Mouse (Mus musculus): ENCODE measurements around the gene a.
A peak's percentile ranks its signal among the peaks of the same experiment; 100 is the strongest.
"Not testable (repeated sequence)": the region's sequence is repeated elsewhere in the genome, so short reads cannot be mapped to it uniquely, and the experiment has no call there.

The a gene

DNA sequence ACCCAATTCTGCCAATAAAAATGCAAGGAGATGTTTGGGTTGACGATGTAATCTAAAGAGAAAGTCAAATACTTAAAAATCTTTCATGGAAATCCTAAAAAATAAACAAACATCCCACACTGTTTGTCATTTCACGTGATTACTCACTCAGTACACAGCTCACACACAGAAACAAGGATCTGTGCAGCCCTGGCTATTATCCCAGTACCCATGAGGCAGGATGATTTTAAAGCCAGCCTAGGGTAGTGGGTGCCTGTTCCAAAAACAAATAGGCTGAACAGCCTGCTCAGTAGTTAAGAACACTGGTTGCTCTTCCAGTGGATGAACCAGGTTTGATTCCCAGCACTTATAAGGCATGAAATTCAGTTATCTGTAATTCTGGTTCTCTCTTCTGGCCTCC, 85.4 kb downstream of the a start:
- no peak overlapping the region for H3K4me3 ChIP-seq (replicated peaks; ENCODE audit: low read length)
- H3K4me1 ChIP-seq (replicated peaks; ENCODE audit: low read depth, low read length) = peaks cover 14% of the 10 kb centered on the region
- peaks cover 97% of the 10 kb centered on the region for H3K36me3 ChIP-seq (ENCODE audit: insufficient read depth, low read length)
- TF ChIP-seq CTCF (conservative IDR thresholded peaks at IDR 0.05; ENCODE audit: low read length) (no peak), POU5F1 (IDR thresholded peaks at IDR 0.05; ENCODE audit: borderline replicate concordance, low read length) (no peak), NANOG (IDR thresholded peaks at IDR 0.05; ENCODE audit: borderline replicate concordance, low read length) (no peak)
- no peaks in the 10 kb centered on the region for H3K9me3 ChIP-seq (ENCODE audit: low read length)
- no peaks in the 10 kb centered on the region for H3K27me3 ChIP-seq (ENCODE audit: insufficient read depth, low read length)

GRCm38 (mm10) chr2:154891585-154891984, 100.4 kb downstream of the a start:
- peaks cover 47% of the 10 kb centered on the region for H3K36me3 ChIP-seq (ENCODE audit: insufficient read depth, low read length)
- H3K27me3 ChIP-seq (ENCODE audit: insufficient read depth, low read length) = no peaks in the 10 kb centered on the region
- TF ChIP-seq NANOG (IDR thresholded peaks at IDR 0.05; ENCODE audit: borderline replicate concordance, low read length) (no peak), CTCF (conservative IDR thresholded peaks at IDR 0.05; ENCODE audit: low read length) (no peak), POU5F1 (IDR thresholded peaks at IDR 0.05; ENCODE audit: borderline replicate concordance, low read length) (no peak)
- H3K9me3 ChIP-seq (ENCODE audit: low read length) = no peaks in the 10 kb centered on the region
- H3K4me1 ChIP-seq (replicated peaks; ENCODE audit: low read depth, low read length) = peaks cover 70% of the 10 kb centered on the region
- H3K4me3 ChIP-seq (replicated peaks; ENCODE audit: low read length) = peak overlapping the region; percentile 97

DNA sequence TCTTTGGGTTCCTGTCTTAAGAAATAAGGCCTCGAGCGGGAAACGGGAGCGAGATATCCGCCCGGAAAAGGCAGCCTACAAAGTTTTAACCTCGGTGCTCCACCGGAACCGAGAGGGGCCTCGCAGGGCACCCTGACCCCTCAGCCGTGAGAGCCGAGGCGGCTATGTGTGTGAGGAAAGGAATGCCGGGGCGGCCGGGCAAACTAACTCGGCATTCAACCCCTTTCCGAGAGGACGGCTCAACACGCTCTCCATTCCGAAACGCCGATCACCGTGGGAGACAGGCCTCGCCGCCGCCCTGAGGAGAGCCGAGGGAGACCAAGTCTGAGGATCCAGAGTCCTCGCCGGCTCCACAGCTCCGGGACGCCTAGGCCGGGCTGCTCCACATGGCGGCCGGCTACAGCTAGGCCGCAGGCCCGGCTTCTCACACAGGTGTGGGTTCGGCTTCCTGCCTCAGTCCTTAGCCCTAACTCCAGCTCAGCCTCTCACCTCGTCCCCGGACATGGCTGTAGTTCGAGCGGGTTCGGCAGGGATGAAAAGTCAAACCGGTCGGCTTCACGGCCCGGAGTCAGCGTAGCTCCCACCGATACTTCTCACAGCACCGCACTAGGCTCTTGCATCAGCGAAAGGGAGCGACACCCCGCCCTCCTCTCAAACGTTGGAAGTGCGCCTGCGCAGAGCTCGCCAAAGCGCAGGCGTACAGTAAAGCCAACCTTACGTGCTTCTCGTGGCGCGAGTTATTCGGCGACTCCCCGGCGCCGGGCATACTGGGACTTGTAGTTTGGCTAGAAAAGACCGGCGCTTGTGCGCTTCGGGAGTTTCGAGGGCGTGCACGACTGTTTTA, 101.2 kb downstream of the a start, which contains the start of gene Eif2s2:
Gene Eif2s2 (minus strand): TSS at position 735 of the 844 bp plus-strand sequence.
- no peaks in the 10 kb centered on the region for H3K27me3 ChIP-seq (ENCODE audit: insufficient read depth, low read length)
- no peak for TF ChIP-seq CTCF (conservative IDR thresholded peaks at IDR 0.05; ENCODE audit: low read length)
- no peak for TF ChIP-seq NANOG (IDR thresholded peaks at IDR 0.05; ENCODE audit: borderline replicate concordance, low read length)
- TF ChIP-seq POU5F1 (IDR thresholded peaks at IDR 0.05; ENCODE audit: borderline replicate concordance, low read length) = no peak
- H3K9me3 ChIP-seq (ENCODE audit: low read length) = no peaks in the 10 kb centered on the region
- peak within 1 kb of the TSS; percentile 97 for H3K4me3 ChIP-seq (replicated peaks; ENCODE audit: low read length)
- H3K4me1 ChIP-seq (replicated peaks; ENCODE audit: low read depth, low read length) = peaks cover 71% of the 10 kb centered on the region
- peaks cover 39% of the 10 kb centered on the region for H3K36me3 ChIP-seq (ENCODE audit: insufficient read depth, low read length)

GRCm38 (mm10) chr2:154893045-154893385, 101.8 kb downstream of the a start:
- no peak for TF ChIP-seq NANOG (IDR thresholded peaks at IDR 0.05; ENCODE audit: borderline replicate concordance, low read length)
- TF ChIP-seq CTCF (conservative IDR thresholded peaks at IDR 0.05; ENCODE audit: low read length) = no peak
- no peak for TF ChIP-seq POU5F1 (IDR thresholded peaks at IDR 0.05; ENCODE audit: borderline replicate concordance, low read length)
- Histone ChIP-seq H3K4me3 (replicated peaks; ENCODE audit: low read length) (peak overlapping the region; percentile 97), H3K27me3 (ENCODE audit: insufficient read depth, low read length) (no peaks in the 10 kb centered on the region), H3K9me3 (ENCODE audit: low read length) (no peaks in the 10 kb centered on the region), H3K36me3 (ENCODE audit: insufficient read depth, low read length) (peaks cover 33% of the 10 kb centered on the region), H3K4me1 (replicated peaks; ENCODE audit: low read depth, low read length) (peaks cover 71% of the 10 kb centered on the region)

GRCm38 (mm10) chr2:154893548-154893947, 102.3 kb downstream of the a start:
- peaks cover 70% of the 10 kb centered on the region for H3K4me1 ChIP-seq (replicated peaks; ENCODE audit: low read depth, low read length)
- no peaks in the 10 kb centered on the region for H3K27me3 ChIP-seq (ENCODE audit: insufficient read depth, low read length)
- H3K4me3 ChIP-seq (replicated peaks; ENCODE audit: low read length) = peak overlapping the region; percentile 97
- H3K36me3 ChIP-seq (ENCODE audit: insufficient read depth, low read length) = peaks cover 28% of the 10 kb centered on the region
- no peaks in the 10 kb centered on the region for H3K9me3 ChIP-seq (ENCODE audit: low read length)
- TF ChIP-seq NANOG (IDR thresholded peaks at IDR 0.05; ENCODE audit: borderline replicate concordance, low read length) (no peak), CTCF (conservative IDR thresholded peaks at IDR 0.05; ENCODE audit: low read length) (no peak), POU5F1 (IDR thresholded peaks at IDR 0.05; ENCODE audit: borderline replicate concordance, low read length) (no peak)

GRCm38 (mm10) chr2:154899004-154899403, 107.8 kb downstream of the a start:
- H3K4me3 ChIP-seq (replicated peaks; ENCODE audit: low read length); H3K36me3 ChIP-seq (ENCODE audit: insufficient read depth, low read length); H3K27me3 ChIP-seq (ENCODE audit: insufficient read depth, low read length): not testable (repeated sequence)
- Histone ChIP-seq H3K4me1 (replicated peaks; ENCODE audit: low read depth, low read length) (peaks cover 51% of the 10 kb centered on the region), H3K9me3 (ENCODE audit: low read length) (peaks cover 13% of the 10 kb centered on the region)
- TF ChIP-seq NANOG (IDR thresholded peaks at IDR 0.05; ENCODE audit: borderline replicate concordance, low read length) = peak; percentile 7; the same call in 1 of the 2 replicates

GRCm38 (mm10) chr2:154899412-154899811, 108.2 kb downstream of the a start:
- peaks cover 14% of the 10 kb centered on the region for H3K9me3 ChIP-seq (ENCODE audit: low read length)

DNA sequence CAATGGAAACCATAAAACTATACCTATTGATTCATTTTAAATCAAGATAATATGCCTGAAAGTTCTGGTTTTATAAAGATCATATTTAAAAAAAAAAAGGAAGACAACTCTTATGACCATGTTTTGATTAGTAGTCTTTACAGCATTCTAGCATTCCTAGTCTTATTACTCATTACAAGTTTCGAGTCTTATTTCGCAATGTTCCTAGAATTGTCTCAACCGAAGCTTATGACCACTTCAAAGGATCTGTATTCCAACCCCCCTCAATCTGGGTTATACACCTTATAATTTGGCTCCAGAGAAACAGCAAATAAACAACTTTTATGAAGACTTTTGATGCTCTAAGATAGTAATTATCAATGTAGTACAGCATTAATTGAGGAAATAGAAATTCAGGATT, 110.9 kb downstream of the a start:
- H3K4me3 ChIP-seq (replicated peaks; ENCODE audit: low read length) = no peak overlapping the region
- H3K27me3 ChIP-seq (ENCODE audit: insufficient read depth, low read length) = no peaks in the 10 kb centered on the region
- peaks cover 39% of the 10 kb centered on the region for H3K9me3 ChIP-seq (ENCODE audit: low read length)
- peaks cover 3% of the 10 kb centered on the region; the same call in 1 of the 2 replicates for H3K36me3 ChIP-seq (ENCODE audit: insufficient read depth, low read length)
- no peak for TF ChIP-seq NANOG (IDR thresholded peaks at IDR 0.05; ENCODE audit: borderline replicate concordance, low read length)
- no peak for TF ChIP-seq POU5F1 (IDR thresholded peaks at IDR 0.05; ENCODE audit: borderline replicate concordance, low read length)
- TF ChIP-seq CTCF (conservative IDR thresholded peaks at IDR 0.05; ENCODE audit: low read length) = no peak
- peaks cover 31% of the 10 kb centered on the region for H3K4me1 ChIP-seq (replicated peaks; ENCODE audit: low read depth, low read length)

More at GRCm38 (mm10) chr2:154899412-154899811, 108.2 kb downstream of the a start:
- not testable (repeated sequence) for H3K27me3 ChIP-seq (ENCODE audit: insufficient read depth, low read length); H3K36me3 ChIP-seq (ENCODE audit: insufficient read depth, low read length); H3K4me3 ChIP-seq (replicated peaks; ENCODE audit: low read length)
- peaks cover 49% of the 10 kb centered on the region for H3K4me1 ChIP-seq (replicated peaks; ENCODE audit: low read depth, low read length)

GRCm38 (mm10) chr2:154905796-154906195, 114.6 kb downstream of the a start:
- no peaks in the 10 kb centered on the region for H3K27me3 ChIP-seq (ENCODE audit: insufficient read depth, low read length)
- peaks cover 41% of the 10 kb centered on the region for H3K9me3 ChIP-seq (ENCODE audit: low read length)
- H3K4me3 ChIP-seq (replicated peaks; ENCODE audit: low read length) = no peak overlapping the region
- peaks cover 3% of the 10 kb centered on the region; the same call in 1 of the 2 replicates for H3K36me3 ChIP-seq (ENCODE audit: insufficient read depth, low read length)
- TF ChIP-seq CTCF (conservative IDR thresholded peaks at IDR 0.05; ENCODE audit: low read length) (no peak), NANOG (IDR thresholded peaks at IDR 0.05; ENCODE audit: borderline replicate concordance, low read length) (no peak), POU5F1 (IDR thresholded peaks at IDR 0.05; ENCODE audit: borderline replicate concordance, low read length) (no peak)
- H3K4me1 ChIP-seq (replicated peaks; ENCODE audit: low read depth, low read length) = peaks cover 9% of the 10 kb centered on the region; the same call in 1 of the 2 replicates

All from E14TG2a.4 (cell line).